Mouse (Mus musculus): ENCODE measurements around the gene F830045P16Rik. TPM values are rescaled to one million over a fixed set of nuclear protein-coding genes. Genes with fewer than 3 reads are reported as not detected.

Gene F830045P16Rik
- polyA plus RNA-seq, 1 experiment from 2014 or later, result not detected

GRCm38 (mm10) chr2:129420897-129421561, 115.4 kb downstream of the F830045P16Rik start:
- no peaks in the 10 kb centered on the region for H3K9me3 ChIP-seq (ENCODE audit: low read depth, low read length)
- H3K4me2 ChIP-seq, result no peak overlapping the region
- ATAC-seq (ENCODE audit: insufficient read depth) (no peak), DNase-seq (no peak)
- H3K4me1 ChIP-seq (ENCODE audit: insufficient read depth), result no peaks in the 10 kb centered on the region
- 71% methylated on average over 10 of the region's 10 CpGs for WGBS
- no peak overlapping the region for H3K27ac ChIP-seq (ENCODE audit: low read depth)
- no peak overlapping the region for H3K4me3 ChIP-seq (ENCODE audit: low read depth, low read length)
- H3K36me3 ChIP-seq (ENCODE audit: insufficient read depth), result no peaks in the 10 kb centered on the region
- no peak for TF ChIP-seq CTCF (IDR thresholded peaks at IDR 0.05; ENCODE audit: low read depth)
- no peaks in the 10 kb centered on the region for H3K27me3 ChIP-seq (ENCODE audit: insufficient read depth, low read length)
- no peak overlapping the region for H3K9ac ChIP-seq

DNA sequence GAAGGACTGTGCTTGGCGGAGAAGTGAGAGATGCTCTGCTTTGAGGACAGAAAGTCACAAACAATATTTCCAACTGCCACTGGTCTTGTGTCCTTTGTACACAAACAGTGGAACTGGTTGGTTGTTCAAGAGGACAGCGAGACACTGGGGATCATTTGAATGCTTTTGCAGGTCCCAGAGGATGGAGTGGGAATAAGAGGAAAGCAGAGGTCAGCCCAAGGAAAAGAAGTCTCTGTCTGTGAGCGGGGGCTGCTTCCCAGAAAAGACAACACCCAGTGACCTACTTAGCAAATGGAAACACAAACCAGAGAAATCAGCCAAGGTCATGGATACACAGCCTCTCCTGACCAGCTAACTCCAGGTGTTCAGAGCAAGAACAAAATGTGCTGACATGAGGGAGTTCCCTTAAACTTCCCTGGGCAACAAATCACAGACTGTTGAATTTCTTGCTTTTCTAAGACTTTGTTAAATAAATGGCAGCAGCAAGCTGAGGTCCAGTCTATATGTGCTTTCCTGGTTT, 117.0 kb downstream of the F830045P16Rik start:
- no peak overlapping the region for H3K4me3 ChIP-seq (ENCODE audit: low read depth, low read length)
- ATAC-seq (ENCODE audit: insufficient read depth), result no peak

GRCm38 (mm10) chr2:129414593-129414992, 121.8 kb downstream of the F830045P16Rik start:
- 80% methylated on average over 3 of the region's 3 CpGs for WGBS
- no peak overlapping the region for H3K27ac ChIP-seq (ENCODE audit: low read depth)
- no peak overlapping the region for H3K4me3 ChIP-seq (ENCODE audit: low read depth, low read length)
- ATAC-seq (ENCODE audit: insufficient read depth), result no peak
- H3K4me1 ChIP-seq (ENCODE audit: insufficient read depth), result no peaks in the 10 kb centered on the region
- no peak for DNase-seq
- no peaks in the 10 kb centered on the region for H3K9me3 ChIP-seq (ENCODE audit: low read depth, low read length)
- TF ChIP-seq CTCF (IDR thresholded peaks at IDR 0.05; ENCODE audit: low read depth), result no peak
- H3K27me3 ChIP-seq (ENCODE audit: insufficient read depth, low read length), result no peaks in the 10 kb centered on the region
- H3K9ac ChIP-seq, result no peak overlapping the region
- no peaks in the 10 kb centered on the region for H3K36me3 ChIP-seq (ENCODE audit: insufficient read depth)
- H3K4me2 ChIP-seq, result no peak overlapping the region

More for the DNA sequence above, 117.0 kb downstream of the F830045P16Rik start:
- 78% methylated on average over 3 of the region's 3 CpGs for WGBS
- Histone ChIP-seq H3K4me1 (ENCODE audit: insufficient read depth) (no peaks in the 10 kb centered on the region), H3K9ac (no peak overlapping the region), H3K4me2 (no peak overlapping the region), H3K27me3 (ENCODE audit: insufficient read depth, low read length) (no peaks in the 10 kb centered on the region), H3K36me3 (ENCODE audit: insufficient read depth) (no peaks in the 10 kb centered on the region), H3K9me3 (ENCODE audit: low read depth, low read length) (no peaks in the 10 kb centered on the region), H3K27ac (ENCODE audit: low read depth) (no peak overlapping the region)
- no peak for DNase-seq
- no peak for TF ChIP-seq CTCF (IDR thresholded peaks at IDR 0.05; ENCODE audit: low read depth)

GRCm38 (mm10) chr2:129413488-129413887, 122.9 kb downstream of the F830045P16Rik start:
- no peak overlapping the region for H3K9ac ChIP-seq
- no peaks in the 10 kb centered on the region for H3K4me1 ChIP-seq (ENCODE audit: insufficient read depth)
- ATAC-seq (ENCODE audit: insufficient read depth) (no peak), DNase-seq (no peak)
- no peak for TF ChIP-seq CTCF (IDR thresholded peaks at IDR 0.05; ENCODE audit: low read depth)
- H3K9me3 ChIP-seq (ENCODE audit: low read depth, low read length), result no peaks in the 10 kb centered on the region
- no peak overlapping the region for H3K27ac ChIP-seq (ENCODE audit: low read depth)
- no peak overlapping the region for H3K4me3 ChIP-seq (ENCODE audit: low read depth, low read length)
- no peak overlapping the region for H3K4me2 ChIP-seq
- no peaks in the 10 kb centered on the region for H3K27me3 ChIP-seq (ENCODE audit: insufficient read depth, low read length)
- 47% methylated on average over 6 of the region's 6 CpGs for WGBS
- no peaks in the 10 kb centered on the region for H3K36me3 ChIP-seq (ENCODE audit: insufficient read depth)

DNA sequence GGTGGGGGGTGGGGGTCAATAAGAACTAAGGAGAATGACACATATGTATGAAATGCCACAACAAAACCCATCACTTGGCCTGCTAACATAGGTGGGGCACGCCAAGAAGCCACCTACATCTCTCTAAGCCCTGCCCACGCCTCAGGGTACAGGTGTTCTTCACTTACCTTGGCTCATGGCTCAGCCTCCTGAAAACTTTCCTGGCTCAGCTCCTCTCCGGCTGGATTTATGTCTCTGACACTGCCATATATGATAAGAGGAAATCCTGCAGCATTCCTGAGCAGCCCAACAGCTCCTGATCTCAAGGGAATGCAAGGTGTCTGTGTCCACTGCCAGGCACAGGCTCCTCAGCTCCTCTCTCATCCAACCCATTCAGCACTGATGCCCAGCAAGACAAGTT, 124.8 kb downstream of the F830045P16Rik start:
- no peaks in the 10 kb centered on the region for H3K4me1 ChIP-seq (ENCODE audit: insufficient read depth)
- no peak overlapping the region for H3K9ac ChIP-seq
- no peak for ATAC-seq (ENCODE audit: insufficient read depth)
- DNase-seq, result no peak
- no peak overlapping the region for H3K27ac ChIP-seq (ENCODE audit: low read depth)
- H3K36me3 ChIP-seq (ENCODE audit: insufficient read depth), result no peaks in the 10 kb centered on the region
- 67% methylated on average over 3 of the region's 3 CpGs for WGBS
- no peak overlapping the region for H3K4me2 ChIP-seq
- H3K27me3 ChIP-seq (ENCODE audit: insufficient read depth, low read length), result no peaks in the 10 kb centered on the region
- H3K4me3 ChIP-seq (ENCODE audit: low read depth, low read length), result no peak overlapping the region
- no peaks in the 10 kb centered on the region for H3K9me3 ChIP-seq (ENCODE audit: low read depth, low read length)
- no peak for TF ChIP-seq CTCF (IDR thresholded peaks at IDR 0.05; ENCODE audit: low read depth)

DNA sequence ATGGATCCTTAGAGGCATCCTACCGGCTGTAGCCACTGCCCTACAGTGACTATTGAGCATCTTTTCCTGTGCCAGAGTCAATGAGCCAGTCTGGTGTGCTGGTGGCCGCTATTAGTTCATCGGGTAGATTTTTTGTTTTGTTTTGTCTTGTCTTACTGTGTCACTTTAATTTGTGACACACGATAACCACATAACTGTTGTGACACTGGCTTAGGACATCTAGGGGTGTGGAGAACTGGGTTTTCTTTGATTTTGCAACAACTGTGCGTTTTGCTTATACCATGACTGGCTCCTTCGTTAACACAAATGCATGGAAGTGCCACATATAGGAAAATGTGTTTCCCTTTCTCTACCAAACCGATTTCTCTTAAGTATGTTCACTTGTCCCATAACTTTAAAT, 126.1 kb downstream of the F830045P16Rik start:
- TF ChIP-seq CTCF (IDR thresholded peaks at IDR 0.05; ENCODE audit: low read depth), result no peak
- H3K27me3 ChIP-seq (ENCODE audit: insufficient read depth, low read length), result no peaks in the 10 kb centered on the region
- DNase-seq (no peak), ATAC-seq (ENCODE audit: insufficient read depth) (no peak)
- H3K4me2 ChIP-seq, result no peak overlapping the region
- H3K4me1 ChIP-seq (ENCODE audit: insufficient read depth), result no peaks in the 10 kb centered on the region
- H3K36me3 ChIP-seq (ENCODE audit: insufficient read depth), result no peaks in the 10 kb centered on the region
- H3K27ac ChIP-seq (ENCODE audit: low read depth), result no peak overlapping the region
- H3K4me3 ChIP-seq (ENCODE audit: low read depth, low read length), result no peak overlapping the region
- no peak overlapping the region for H3K9ac ChIP-seq
- 84% methylated on average over 7 of the region's 7 CpGs for WGBS
- H3K9me3 ChIP-seq (ENCODE audit: low read depth, low read length), result no peaks in the 10 kb centered on the region

DNA sequence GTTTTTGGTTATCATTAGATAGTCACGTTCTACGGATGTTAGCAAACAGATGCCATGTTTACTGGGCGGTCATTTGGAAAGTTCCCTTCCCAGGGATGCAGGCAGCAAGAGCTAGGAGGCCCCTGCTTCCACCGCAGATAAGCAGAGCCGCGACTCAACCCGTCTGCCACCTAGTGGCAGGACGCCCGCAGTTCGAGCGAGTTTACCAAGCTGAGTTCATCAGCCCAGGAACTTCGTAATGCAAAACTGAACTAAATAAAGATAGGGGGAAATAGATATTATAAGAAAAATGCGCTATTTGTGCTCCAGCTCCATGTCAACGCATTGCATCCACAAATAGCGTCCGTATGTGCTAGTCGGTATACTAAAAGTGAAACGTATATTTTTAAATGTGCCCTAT, 127.9 kb downstream of the F830045P16Rik start:
- peak; percentile 90 for DNase-seq
- no peak overlapping the region for H3K4me3 ChIP-seq (ENCODE audit: low read depth, low read length)
- TF ChIP-seq CTCF (IDR thresholded peaks at IDR 0.05; ENCODE audit: low read depth), result peak; percentile 82
- no peaks in the 10 kb centered on the region for H3K36me3 ChIP-seq (ENCODE audit: insufficient read depth)
- H3K27ac ChIP-seq (ENCODE audit: low read depth), result no peak overlapping the region
- no peaks in the 10 kb centered on the region for H3K9me3 ChIP-seq (ENCODE audit: low read depth, low read length)
- no peak overlapping the region for H3K9ac ChIP-seq
- no peaks in the 10 kb centered on the region for H3K27me3 ChIP-seq (ENCODE audit: insufficient read depth, low read length)
- H3K4me1 ChIP-seq (ENCODE audit: insufficient read depth), result no peaks in the 10 kb centered on the region
- H3K4me2 ChIP-seq, result no peak overlapping the region
- ATAC-seq (ENCODE audit: insufficient read depth), result peak; percentile 84; the same call in 1 of the 2 replicates
- WGBS, result 14% methylated on average over 18 of the region's 18 CpGs

Other genes with a start within 250 kb of the F830045P16Rik start
- gene Ckap2l, start 239.4 kb downstream of the F830045P16Rik start, polyA plus RNA-seq (2014; fragmentation: Nextera tagmentation; extraction: Ambion mirVana), result 73.4 and 79.4 TPM in 2 replicates
- gene Il1a, start 226.6 kb downstream of the F830045P16Rik start, polyA plus RNA-seq (2014; fragmentation: Nextera tagmentation; extraction: Ambion mirVana), result not detected in 2 replicates
- gene Il1b, start 165.5 kb downstream of the F830045P16Rik start, polyA plus RNA-seq (2014; fragmentation: Nextera tagmentation; extraction: Ambion mirVana), result not detected in 2 replicates
- 25.0 and 26.5 TPM in 2 replicates for gene Sirpa, start 56.2 kb upstream of the F830045P16Rik start, polyA plus RNA-seq (2014; fragmentation: Nextera tagmentation; extraction: Ambion mirVana)
- gene Pdyn, start 163.2 kb upstream of the F830045P16Rik start, polyA plus RNA-seq (2014; fragmentation: Nextera tagmentation; extraction: Ambion mirVana), result not detected in 2 replicates